Mouse (Mus musculus) CH12.LX (cell line): ENCODE data around the gene Arid5a. TPM values are rescaled to one million over a fixed set of nuclear protein-coding genes. Genes with fewer than 3 reads are reported as not detected.

Experiments used
- DNase-seq: peaks from one replicate; pipeline ENCODE4 v3.0.0-alpha.2; 2013; ENCODE audit errors: extremely low read depth
- H3K27ac ChIP-seq: 2 replicates; pipeline ENCODE4 v1.5.1; 2012; ENCODE audit warnings: low read depth, mild to moderate bottlenecking, control low read depth, moderate library complexity; ENCODE audit not compliant: insufficient read depth
- H3K27me3 ChIP-seq: replicated peaks from 2 replicates; pipeline ENCODE3; 2012; ENCODE audit warnings: inconsistent platforms
- H3K36me3 ChIP-seq, 2 experiments: replicated peaks in 1 of 2; 2 replicates each; pipeline versions ENCODE3 to v1.6.1; 2012; ENCODE audit warnings: inconsistent platforms in 1 of 2, low read length in 1 of 2, mild to moderate bottlenecking in 1 of 2, mixed read lengths in 1 of 2, moderate library complexity in 1 of 2; ENCODE audit not compliant: control insufficient read depth in 1 of 2, insufficient read depth in 1 of 2
- H3K4me1 ChIP-seq, 2 experiments: 2 replicates each; pipeline ENCODE4 v1.6.1; 2012; ENCODE audit warnings: inconsistent platforms in 1 of 2, moderate library complexity in 1 of 2; ENCODE audit not compliant: insufficient read depth in 2 of 2, control insufficient read depth in 1 of 2
- H3K4me2 ChIP-seq: 2 replicates; pipeline ENCODE4 v1.6.1; 2012; ENCODE audit warnings: low read depth, mild to moderate bottlenecking, control low read depth; ENCODE audit not compliant: poor library complexity, insufficient read depth, severe bottlenecking
- H3K4me3 ChIP-seq, 3 experiments: fragments of 150-350 bp in 1 of 3; sonication (generic) in 1 of 3; replicated peaks in 1 of 3; 2 replicates each; pipeline versions ENCODE3 to v1.5.1; 2011 to 2012; ENCODE audit warnings: low read depth in 2 of 3, low read length in 2 of 3, mild to moderate bottlenecking in 2 of 3, moderate library complexity in 2 of 3, control low read depth in 1 of 3, improper control_type of control experiment in 1 of 3, inconsistent platforms in 1 of 3, mixed read lengths in 1 of 3; ENCODE audit not compliant: poor library complexity in 1 of 3
- H3K79me2 ChIP-seq: replicated peaks from 2 replicates; pipeline ENCODE4 v1.6.1; 2012; ENCODE audit warnings: mild to moderate bottlenecking, moderate library complexity; ENCODE audit not compliant: control insufficient read depth, poor library complexity, insufficient read depth, severe bottlenecking; ENCODE audit errors: extremely low read depth
- H3K9ac ChIP-seq: 2 replicates; pipeline ENCODE4 v1.6.1; 2012; ENCODE audit warnings: low read depth, mild to moderate bottlenecking, control low read depth, moderate library complexity; ENCODE audit not compliant: insufficient read depth
- H3K9me3 ChIP-seq: replicated peaks from 2 replicates; pipeline ENCODE3; 2012; ENCODE audit warnings: low read length, inconsistent platforms, mixed read lengths
- BHLHE40 ChIP-seq: IDR thresholded peaks from 2 replicates; pipeline ENCODE4 v1.6.1; 2011; ENCODE audit warnings: mild to moderate bottlenecking, low read depth, low read length, improper control_type of control experiment
- CHD1 ChIP-seq: IDR thresholded peaks from 2 replicates; pipeline ENCODE4 v1.6.1; 2012; ENCODE audit warnings: low read depth, low read length, improper control_type of control experiment, inconsistent platforms
- CHD2 ChIP-seq: IDR thresholded peaks from 2 replicates; pipeline ENCODE4 v1.6.1; 2011; ENCODE audit warnings: low read length, improper control_type of control experiment
- CTCF ChIP-seq, 2 experiments: IDR thresholded peaks in 1 of 2; conservative IDR thresholded peaks in 1 of 2; 2 replicates each; pipeline ENCODE4 v1.5.1; 2011 to 2012; ENCODE audit warnings: low read depth in 2 of 2, low read length in 2 of 2, improper control_type of control experiment in 1 of 2, inconsistent platforms in 1 of 2, mild to moderate bottlenecking in 1 of 2, moderate library complexity in 1 of 2
- E2F4 ChIP-seq: IDR thresholded peaks from 2 replicates; pipeline ENCODE4 v1.6.1; 2011; ENCODE audit warnings: low read depth, low read length, improper control_type of control experiment; ENCODE audit not compliant: insufficient replicate concordance
- ELF1 ChIP-seq: IDR thresholded peaks from 2 replicates; pipeline ENCODE4 v1.6.1; 2014; ENCODE audit warnings: low read depth, mild to moderate bottlenecking, inconsistent platforms, low read length, improper control_type of control experiment
- EP300 ChIP-seq: IDR thresholded peaks from 2 replicates; pipeline ENCODE4 v1.6.1; 2011; ENCODE audit warnings: low read length, improper control_type of control experiment
- ETS1 ChIP-seq: conservative IDR thresholded peaks from 2 replicates; pipeline ENCODE4 v1.6.1; 2012; ENCODE audit warnings: low read depth, mild to moderate bottlenecking, inconsistent platforms, low read length, improper control_type of control experiment, moderate library complexity
- GABPA ChIP-seq: IDR thresholded peaks from 2 replicates; pipeline ENCODE4 v1.6.1; 2012; ENCODE audit warnings: low read depth, low read length, improper control_type of control experiment, inconsistent platforms; ENCODE audit not compliant: insufficient replicate concordance
- HCFC1 ChIP-seq: IDR thresholded peaks from 2 replicates; pipeline ENCODE4 v1.6.1; 2012; ENCODE audit warnings: low read depth, mild to moderate bottlenecking, inconsistent platforms, low read length, improper control_type of control experiment
- JUN ChIP-seq: IDR thresholded peaks from 2 replicates; pipeline ENCODE4 v1.6.1; 2011; ENCODE audit warnings: low read depth, mild to moderate bottlenecking, low read length, improper control_type of control experiment, moderate library complexity; ENCODE audit not compliant: insufficient read depth
- KAT2A ChIP-seq: IDR thresholded peaks from 2 replicates; pipeline ENCODE4 v1.6.1; 2012; ENCODE audit warnings: low read length, improper control_type of control experiment, inconsistent platforms; ENCODE audit not compliant: insufficient replicate concordance
- MAFK ChIP-seq: IDR thresholded peaks from 2 replicates; pipeline ENCODE4 v1.6.1; 2011; ENCODE audit warnings: low read length, improper control_type of control experiment; ENCODE audit not compliant: insufficient replicate concordance
- MAX ChIP-seq: IDR thresholded peaks from 2 replicates; pipeline ENCODE4 v1.6.1; 2011; ENCODE audit warnings: low read length, improper control_type of control experiment
- MAZ ChIP-seq: IDR thresholded peaks from 2 replicates; pipeline ENCODE4 v1.6.1; 2012; ENCODE audit warnings: low read depth, mild to moderate bottlenecking, inconsistent platforms, low read length, improper control_type of control experiment, moderate library complexity
- MEF2A ChIP-seq: IDR thresholded peaks from 2 replicates; pipeline ENCODE4 v1.6.1; 2014; ENCODE audit warnings: low read depth, mild to moderate bottlenecking, inconsistent platforms, low read length, improper control_type of control experiment, borderline replicate concordance
- MXI1 ChIP-seq: IDR thresholded peaks from 2 replicates; pipeline ENCODE4 v1.6.1; 2011; ENCODE audit warnings: mild to moderate bottlenecking, low read depth, low read length, improper control_type of control experiment
- MYC ChIP-seq: IDR thresholded peaks from 2 replicates; pipeline ENCODE4 v1.6.1; 2011; ENCODE audit warnings: low read depth, mild to moderate bottlenecking, improper control_type of control experiment, low read length
- NELFE ChIP-seq: IDR thresholded peaks from 2 replicates; pipeline ENCODE4 v1.6.1; 2011; ENCODE audit warnings: low read depth, low read length, improper control_type of control experiment
- NRF1 ChIP-seq: IDR thresholded peaks from 2 replicates; pipeline ENCODE4 v1.6.1; 2014; ENCODE audit warnings: low read depth, mild to moderate bottlenecking, inconsistent platforms, low read length, improper control_type of control experiment, moderate library complexity
- PAX5 ChIP-seq: IDR thresholded peaks from 2 replicates; pipeline ENCODE4 v1.6.1; 2012; ENCODE audit warnings: low read length, inconsistent platforms, mixed read lengths
- POLR2A ChIP-seq: IDR thresholded peaks from 2 replicates; pipeline ENCODE4 v1.6.1; 2011; ENCODE audit warnings: low read depth, mild to moderate bottlenecking, improper control_type of control experiment, low read length
- RAD21 ChIP-seq: IDR thresholded peaks from 2 replicates; pipeline ENCODE4 v1.6.1; 2011; ENCODE audit warnings: low read depth, mild to moderate bottlenecking, low read length, improper control_type of control experiment, moderate library complexity
- RCOR1 ChIP-seq: conservative IDR thresholded peaks from 2 replicates; pipeline ENCODE4 v1.6.1; 2012; ENCODE audit warnings: low read depth, mild to moderate bottlenecking, inconsistent platforms, low read length, improper control_type of control experiment
- SIN3A ChIP-seq: IDR thresholded peaks from 2 replicates; pipeline ENCODE4 v1.6.1; 2012; ENCODE audit warnings: low read length, improper control_type of control experiment, inconsistent platforms
- SMC3 ChIP-seq: IDR thresholded peaks from 2 replicates; pipeline ENCODE4 v1.6.1; 2011; ENCODE audit warnings: low read depth, low read length, improper control_type of control experiment
- TBP ChIP-seq: conservative IDR thresholded peaks from 2 replicates; pipeline ENCODE4 v1.6.1; 2011; ENCODE audit warnings: low read depth, low read length, improper control_type of control experiment
- TCF12 ChIP-seq: IDR thresholded peaks from 2 replicates; pipeline ENCODE4 v1.6.1; 2014; ENCODE audit warnings: low read depth, mild to moderate bottlenecking, inconsistent platforms, low read length, improper control_type of control experiment
- UBTF ChIP-seq: IDR thresholded peaks from 2 replicates; pipeline ENCODE4 v1.6.1; 2012; ENCODE audit warnings: low read depth, mild to moderate bottlenecking, inconsistent platforms, low read length, improper control_type of control experiment, moderate library complexity
- USF1 ChIP-seq: IDR thresholded peaks from 2 replicates; pipeline ENCODE4 v1.6.1; 2014; ENCODE audit warnings: low read depth, mild to moderate bottlenecking, inconsistent platforms, low read length, improper control_type of control experiment
- USF2 ChIP-seq: conservative IDR thresholded peaks from 2 replicates; pipeline ENCODE4 v1.6.1; 2011; ENCODE audit warnings: low read depth, low read length, improper control_type of control experiment
- ZKSCAN1 ChIP-seq: IDR thresholded peaks from 2 replicates; pipeline ENCODE4 v1.6.1; 2012; ENCODE audit warnings: low read depth, inconsistent platforms, low read length, improper control_type of control experiment, borderline replicate concordance
- ZMIZ1 ChIP-seq: IDR thresholded peaks from 2 replicates; pipeline ENCODE4 v1.6.1; 2012; ENCODE audit warnings: low read depth, mild to moderate bottlenecking, inconsistent platforms, low read length, improper control_type of control experiment
- ZNF384 ChIP-seq: IDR thresholded peaks from 2 replicates; pipeline ENCODE4 v1.6.1; 2012; ENCODE audit warnings: low read depth, low read length, improper control_type of control experiment, inconsistent platforms
- dilution Hi-C: fragments of 300-500 bp; cut with MboI; formaldehyde crosslinking; loops from 2 replicates; pipeline ENCODE4 v1.14.3; 2020; ENCODE audit warnings: low sequenced_read_pairs; ENCODE audit not compliant: extremely low pct_unique_long_range_greater_than_20kb, extremely low pct_ligation_motif_present
- in situ Hi-C: fragments of 300-500 bp; cut with MboI; formaldehyde crosslinking; loops from 3 replicates; pipeline ENCODE4 v1.14.3; 2019; ENCODE audit warnings: low sequenced_read_pairs, low pct_ligation_motif_present, low pct_unique_long_range_greater_than_20kb, mixed read lengths
- polyA plus RNA-seq: library from polyadenylated mRNA; unstranded; fragments of >175 nt; gene quantifications from 2 replicates; pipeline ENCODE4 v1.2.1, GENCODE M21; 2012; ENCODE audit warnings: low read depth; ENCODE audit not compliant: insufficient read length
- total RNA-seq, 2 experiments: library from RNA; depleted of rRNA; stranded (reverse); fragments of 300-350 nt in 1 of 2; fragments of >200 nt in 1 of 2; gene quantifications; 2 replicates each; pipeline ENCODE4 v1.2.3; 2012 to 2014

Gene Arid5a
- total and polyA plus RNA-seq, 3 experiments: 13.2 to 19.6 (median 17.0) TPM

GRCm38 (mm10) chr1:36261708-36262504 lies 45.6 kb upstream of the Arid5a start (continued):
- TF ChIP-seq TBP: 0 out of 2 replicates have a peak, but pooled peaks have one; percentile 58

- Histone ChIP-seq H3K9ac (peak overlapping the region; percentile 61), H3K9me3 (peaks cover 6% of the 10 kb centered on the region), H3K4me3 (peak overlapping the region in 1 of 3 experiments; percentile 43), H3K79me2 (no peaks in the 10 kb centered on the region), H3K27me3 (peaks cover 8% of the 10 kb centered on the region), H3K27ac (peak overlapping the region; percentile 80), H3K4me1 (peaks cover 20 to 46% of the 10 kb centered on the region in 2 experiments), H3K4me2 (peak overlapping the region; percentile 96), H3K36me3 (peaks cover 3% of the 10 kb centered on the region in 2 experiments)
- peak; percentile 80 for DNase-seq
- dilution Hi-C loops (no loop called here), in situ Hi-C loops (loop anchor here (25.0 kb wide), 1 partner anchor 427 kb away; no protein-coding TSS in a partner anchor)
- peak; percentile 49 for TF ChIP-seq TCF12
- no peak for TF ChIP-seq UBTF
- TF ChIP-seq ZMIZ1: no peak
- no peak for TF ChIP-seq POLR2A
- TF ChIP-seq NELFE: no peak
- 0 out of 2 replicates have a peak, but pooled peaks have one; percentile 65 for TF ChIP-seq CHD2
- TF ChIP-seq CTCF (conservative IDR thresholded peaks at IDR 0.05 in 1 of 2, IDR thresholded peaks at IDR 0.05 in 1 of 2; ENCODE audit: low read depth in 2 of 2, low read length in 2 of 2): no peak
- no peak for TF ChIP-seq NRF1
- TF ChIP-seq TBP: no peak
- TF ChIP-seq ETS1: peak; percentile 72
- TF ChIP-seq E2F4: no peak
- peak; percentile 73 for TF ChIP-seq BHLHE40
- TF ChIP-seq CHD1: no peak
- TF ChIP-seq MAFK: peak; percentile 58; the same call in 1 of the 2 replicates
- peak; percentile 9; the same call in 1 of the 2 replicates for TF ChIP-seq MAZ
- TF ChIP-seq MAX: no peak
- peak; percentile 98 for TF ChIP-seq ZNF384
- TF ChIP-seq RCOR1: 0 out of 2 replicates have a peak, but pooled peaks have one; percentile 50
- no peak for TF ChIP-seq RAD21
- TF ChIP-seq ELF1: peak; percentile 86
- TF ChIP-seq USF1: no peak
- no peak for TF ChIP-seq KAT2A
- peak; percentile 31; the same call in 1 of the 2 replicates for TF ChIP-seq JUN
- no peak for TF ChIP-seq PAX5
- TF ChIP-seq MXI1: no peak
- TF ChIP-seq GABPA: no peak
- no peak for TF ChIP-seq ZKSCAN1
- no peak for TF ChIP-seq USF2
- 0 out of 2 replicates have a peak, but pooled peaks have one; percentile 43 for TF ChIP-seq SIN3A
- TF ChIP-seq MEF2A: peak; percentile 80; the same call in 1 of the 2 replicates
- TF ChIP-seq MYC: 0 out of 2 replicates have a peak, but pooled peaks have one; percentile 9
- TF ChIP-seq HCFC1: no peak
- TF ChIP-seq SMC3: no peak
- peak; percentile 93 for TF ChIP-seq EP300
Observed at GRCm38 (mm10) chr1:36263833-36264488, 43.6 kb upstream of the Arid5a start.
